Mouse (Mus musculus): ENCODE measurements around the gene Sycp1.

Sycp1 gene

DNA sequence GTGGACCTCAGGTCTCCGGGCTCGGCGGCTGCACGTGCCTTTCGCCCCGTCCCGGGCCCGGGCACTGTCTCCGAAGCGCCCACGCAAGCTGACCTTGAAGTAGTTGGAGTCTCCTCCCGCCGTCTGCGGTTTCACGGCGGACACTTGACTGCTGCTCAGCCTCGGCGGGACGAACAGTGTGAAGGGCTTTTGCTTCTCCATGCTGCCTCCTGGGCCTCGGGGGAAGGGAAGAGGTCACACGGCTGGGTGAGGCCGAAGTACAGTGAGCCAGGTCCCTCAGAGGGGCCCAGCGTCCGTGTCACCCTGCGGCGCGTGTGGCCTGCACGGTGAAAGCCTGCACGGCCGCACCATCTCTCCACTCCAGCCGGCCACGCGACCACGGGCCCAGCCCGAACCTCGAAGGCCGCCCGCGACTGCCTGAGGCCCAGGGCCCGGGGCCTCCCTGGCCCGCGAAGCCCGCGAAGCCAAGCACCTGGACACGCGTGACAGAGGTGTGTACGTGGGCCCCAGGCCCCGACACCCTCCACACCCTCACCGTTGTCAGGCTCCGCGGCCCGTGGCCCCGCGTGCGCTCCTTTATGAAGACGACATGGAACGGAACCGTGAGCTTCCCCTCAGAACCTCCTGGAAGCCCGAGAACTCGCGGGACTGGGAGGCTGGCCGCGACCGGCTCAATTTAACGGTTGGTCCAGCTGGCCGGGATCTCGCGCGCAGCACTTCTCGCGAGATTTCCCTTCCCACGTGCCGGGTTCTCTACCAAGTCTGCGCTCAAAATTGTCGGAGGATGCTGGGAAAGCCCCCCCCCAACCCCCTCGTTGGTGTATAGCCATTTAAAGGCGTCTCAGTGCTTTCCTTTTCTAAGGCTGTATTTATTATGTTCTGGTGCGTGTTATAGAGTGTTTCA, at the start of gene Sycp1:
Gene Sycp1, minus strand, starts transcription at position 650 of the 904 bp plus-strand sequence.
- DNase-seq (ENCODE audit: low read depth, low spot score), result no peak

DNA sequence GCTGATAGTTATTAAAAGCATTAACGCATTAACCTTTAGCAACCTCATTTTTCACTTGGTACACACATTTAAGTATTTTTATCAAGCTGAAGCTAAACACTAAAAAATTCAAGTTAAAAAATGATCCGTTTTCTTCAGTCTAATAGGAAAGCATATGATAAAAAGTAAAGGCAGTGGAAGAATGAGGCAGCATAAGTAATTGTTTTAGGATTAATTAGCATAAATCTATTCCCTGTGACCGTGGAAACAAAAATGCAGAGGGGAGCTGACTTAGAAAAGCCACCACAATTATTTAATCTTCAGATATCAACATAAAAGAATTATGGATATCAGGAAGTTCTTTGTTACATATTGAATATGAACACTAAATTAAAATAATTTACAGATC, 44.4 kb upstream of the Sycp1 start:
- DNase-seq (ENCODE audit: low read depth, low spot score), result no peak

DNA sequence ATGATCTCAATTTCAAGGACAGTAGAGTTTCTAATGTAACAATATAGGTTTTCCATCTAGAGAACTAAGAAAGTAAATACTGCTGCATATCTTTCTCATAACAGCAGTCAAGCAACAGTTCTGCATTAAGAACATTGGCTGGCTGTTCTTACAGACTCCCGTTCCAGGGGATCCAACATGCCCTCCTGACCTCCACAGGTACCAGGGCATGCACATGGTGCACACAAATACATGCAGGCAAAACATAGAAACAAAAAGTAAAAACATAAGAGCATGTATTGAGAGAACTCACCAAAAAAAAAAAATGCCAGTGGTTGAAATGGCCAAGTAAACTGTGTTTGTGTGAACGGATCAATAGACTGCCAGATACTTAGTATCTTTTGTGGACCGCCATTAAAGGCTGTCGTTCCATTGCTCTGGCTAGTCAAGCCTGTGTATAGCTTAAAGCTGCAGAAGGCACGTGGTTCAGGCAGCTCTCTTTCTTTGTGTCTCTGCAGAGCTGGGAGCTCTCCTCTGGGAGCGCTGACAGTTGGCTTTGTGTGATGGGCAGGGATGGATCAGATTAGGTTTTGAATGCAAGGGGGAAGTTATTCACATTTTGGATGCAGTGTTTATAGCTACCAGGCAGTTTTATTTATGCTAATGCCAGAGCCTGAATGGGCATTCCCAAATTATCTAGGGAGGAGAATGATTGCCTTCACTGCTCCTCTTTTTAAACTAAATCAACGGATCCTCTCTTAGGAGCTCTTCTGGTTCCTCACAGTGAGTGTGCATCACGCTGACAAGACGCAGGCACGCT, 43.8 kb upstream of the Sycp1 start:
- DNase-seq (ENCODE audit: low read depth, low spot score), result no peak

- no peak for DNase-seq (ENCODE audit: low read depth, low spot score)
Observed at GRCm38 (mm10) chr3:102976906-102977305, 41.0 kb upstream of the Sycp1 start.

DNA sequence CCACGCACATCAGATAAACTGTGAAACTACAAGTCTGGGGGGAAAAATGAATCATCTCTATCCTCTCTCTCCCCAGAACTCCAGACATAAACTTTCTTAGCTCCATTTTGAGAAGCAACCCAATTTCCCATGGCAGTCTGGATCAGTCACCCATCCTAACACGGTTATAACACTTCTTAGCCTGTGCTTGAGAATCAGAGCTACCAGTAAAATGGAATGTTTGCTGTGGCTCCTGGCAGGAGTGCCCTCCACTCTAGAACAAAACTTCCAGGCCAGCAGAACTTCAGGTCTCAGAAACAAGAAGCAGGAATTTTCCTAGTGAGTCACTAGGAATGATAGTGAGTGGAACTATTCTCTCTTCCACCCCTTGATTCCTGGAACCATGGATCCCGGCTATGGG, 34.6 kb upstream of the Sycp1 start:
- DNase-seq (ENCODE audit: low read depth, low spot score), result no peak

- DNase-seq (ENCODE audit: low read depth, low spot score), result no peak
Observed at GRCm38 (mm10) chr3:102970067-102970466, 34.2 kb upstream of the Sycp1 start.

GRCm38 (mm10) chr3:102964033-102964432, 28.1 kb upstream of the Sycp1 start, which contains the start of gene Nr1h5:
TSS of gene Nr1h5 (minus strand) at chr3:102964133.
- DNase-seq (ENCODE audit: low read depth, low spot score), result no peak

DNA sequence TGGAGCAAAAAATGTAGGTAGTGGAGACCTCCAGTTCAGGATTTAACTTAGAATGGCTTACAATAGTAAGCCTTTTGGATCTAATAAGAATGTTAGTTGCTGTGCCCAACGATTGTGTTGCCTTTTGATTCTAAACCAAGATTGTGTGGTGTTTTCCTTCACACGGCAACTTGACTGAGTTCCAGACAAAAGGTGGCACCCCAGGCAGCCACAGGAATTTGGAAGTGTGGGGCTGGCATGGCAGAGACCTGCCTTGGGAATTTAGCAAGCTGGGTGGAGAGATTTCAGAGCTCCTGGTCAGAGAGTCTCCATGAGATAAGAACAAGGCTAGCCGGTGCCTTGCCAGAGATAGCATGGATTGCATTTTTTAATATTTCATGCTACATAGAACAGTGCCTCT, 19.7 kb upstream of the Sycp1 start:
- no peak for DNase-seq (ENCODE audit: low read depth, low spot score)

DNA sequence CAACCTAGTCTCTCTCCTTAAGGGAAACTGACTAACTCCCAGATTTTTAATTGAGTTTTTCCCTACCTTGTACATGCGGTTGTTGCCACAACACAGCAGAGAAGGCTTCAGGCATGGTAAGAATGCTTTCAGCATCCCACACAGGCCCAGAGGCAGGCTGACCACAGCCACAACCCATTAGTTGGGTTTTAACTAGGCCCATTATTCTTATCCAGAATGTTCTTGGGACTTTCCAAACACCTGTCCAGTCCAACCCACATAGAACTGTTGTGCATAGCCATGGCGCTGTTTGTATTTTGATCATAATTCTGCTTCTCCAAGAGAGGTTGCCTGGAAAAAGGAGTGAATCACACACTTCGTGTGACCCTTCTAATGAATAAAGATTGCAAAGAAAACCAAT, 19.2 kb upstream of the Sycp1 start:
- no peak for DNase-seq (ENCODE audit: low read depth, low spot score)

GRCm38 (mm10) chr3:102954476-102954875, 18.6 kb upstream of the Sycp1 start:
- DNase-seq (ENCODE audit: low read depth, low spot score), result no peak

DNA sequence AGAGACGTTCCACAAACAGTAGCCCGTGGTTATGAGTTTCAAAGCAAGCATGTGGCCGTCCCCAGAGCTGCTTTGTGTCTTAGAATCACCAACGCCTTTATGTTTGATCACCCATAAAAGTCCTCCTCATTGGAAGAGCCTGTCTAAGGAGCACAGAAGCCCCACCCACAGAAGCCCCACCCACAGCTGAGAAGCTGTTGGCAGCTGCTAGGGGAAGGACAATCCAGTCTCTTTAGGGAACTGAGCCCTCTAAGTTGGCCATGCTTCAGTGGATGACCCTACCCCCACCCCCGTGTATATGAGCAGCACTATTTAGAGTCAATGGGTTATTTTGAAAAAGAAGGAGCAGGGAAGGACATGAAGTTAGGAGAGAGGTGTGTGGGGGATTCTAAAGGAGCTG, 11.0 kb upstream of the Sycp1 start:
- no peak for DNase-seq (ENCODE audit: low read depth, low spot score)

DNA sequence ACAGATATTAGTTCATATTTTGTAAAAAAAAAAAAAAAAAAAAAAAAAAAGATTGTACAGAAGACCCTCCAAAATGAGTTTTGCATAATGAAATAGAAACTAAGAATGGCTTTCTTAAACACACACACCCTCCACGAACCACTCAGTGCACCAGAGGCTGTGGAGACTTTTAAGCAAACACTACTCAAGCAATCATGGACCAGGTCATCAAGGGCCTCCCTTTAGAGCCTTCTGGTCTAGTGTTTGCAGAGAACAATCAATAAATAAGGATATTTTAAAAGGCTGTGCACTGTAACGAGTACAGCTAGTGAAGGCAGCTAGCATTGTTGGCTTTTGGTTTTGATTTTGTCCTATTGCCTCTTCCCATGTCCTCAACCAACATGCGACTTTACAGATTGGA, 10.4 kb upstream of the Sycp1 start:
- DNase-seq (ENCODE audit: low read depth, low spot score), result no peak

DNA sequence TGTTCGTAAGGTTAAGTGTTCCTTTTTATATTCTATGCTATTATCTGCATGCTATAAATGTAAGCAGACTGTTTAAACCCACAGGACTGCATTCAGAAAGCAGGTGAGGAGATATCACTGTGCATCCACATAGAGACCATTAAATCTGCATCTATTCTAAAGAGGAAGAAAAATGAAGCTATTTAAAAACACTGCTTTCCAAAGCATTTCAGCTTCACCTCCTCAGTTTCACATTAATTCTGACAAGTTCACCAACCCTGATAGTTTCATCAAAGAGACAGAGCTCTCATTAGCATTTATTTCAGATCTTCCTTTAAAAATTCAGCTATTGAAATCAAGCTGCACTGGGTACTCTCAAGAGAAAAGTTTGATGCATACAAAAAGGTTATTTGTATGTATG, 2.2 kb upstream of the Sycp1 start:
- no peak for DNase-seq (ENCODE audit: low read depth, low spot score)

- DNase-seq (ENCODE audit: low read depth, low spot score), result no peak
Observed at GRCm38 (mm10) chr3:102899136-102899535, 36.8 kb downstream of the Sycp1 start.

GRCm38 (mm10) chr3:102880529-102880928, 55.4 kb downstream of the Sycp1 start:
- no peak for DNase-seq (ENCODE audit: low read depth, low spot score)

GRCm38 (mm10) chr3:102848661-102849060, 87.2 kb downstream of the Sycp1 start:
- DNase-seq (ENCODE audit: low read depth, low spot score), result no peak

DNA sequence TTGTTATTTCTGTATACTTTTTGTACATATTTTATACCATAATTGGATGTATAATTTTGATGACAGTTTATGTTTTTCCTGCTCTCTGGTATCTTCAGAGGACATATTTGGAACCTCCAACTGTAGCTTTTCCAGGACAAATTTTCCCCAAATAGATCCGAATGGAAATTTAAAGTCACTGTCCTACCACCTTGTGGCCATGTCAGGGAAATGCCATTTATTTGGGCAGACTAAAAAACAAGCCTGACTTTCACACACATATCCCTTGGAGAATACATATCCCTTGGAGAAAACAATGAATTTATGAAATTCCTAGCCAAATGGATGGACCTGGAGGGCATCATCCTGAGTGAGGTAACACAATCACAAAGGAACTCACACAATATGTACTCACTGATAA, 93.5 kb downstream of the Sycp1 start:
- no peak for DNase-seq (ENCODE audit: low read depth, low spot score)

DNA sequence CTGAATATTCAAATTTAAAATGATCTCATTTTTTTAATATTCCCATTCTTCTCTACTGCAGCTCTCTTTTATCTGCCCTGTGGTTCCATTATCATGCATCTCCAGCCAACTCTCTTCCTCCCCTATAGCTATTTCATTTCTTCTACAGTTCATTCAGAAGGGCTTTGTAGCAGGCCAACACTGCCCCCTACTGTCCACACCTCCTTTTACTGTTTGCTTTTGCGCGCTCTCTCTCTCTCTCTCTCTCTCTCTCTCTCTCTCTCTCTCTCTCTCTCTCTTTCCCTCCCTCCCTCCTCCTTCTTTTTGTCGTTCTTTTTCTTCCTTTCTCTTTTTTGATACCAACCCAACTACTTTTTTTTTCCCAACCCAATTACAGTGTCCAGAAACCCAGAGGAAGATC, 132.0 kb downstream of the Sycp1 start:
- DNase-seq (ENCODE audit: low read depth, low spot score), result peak; percentile 8

DNA sequence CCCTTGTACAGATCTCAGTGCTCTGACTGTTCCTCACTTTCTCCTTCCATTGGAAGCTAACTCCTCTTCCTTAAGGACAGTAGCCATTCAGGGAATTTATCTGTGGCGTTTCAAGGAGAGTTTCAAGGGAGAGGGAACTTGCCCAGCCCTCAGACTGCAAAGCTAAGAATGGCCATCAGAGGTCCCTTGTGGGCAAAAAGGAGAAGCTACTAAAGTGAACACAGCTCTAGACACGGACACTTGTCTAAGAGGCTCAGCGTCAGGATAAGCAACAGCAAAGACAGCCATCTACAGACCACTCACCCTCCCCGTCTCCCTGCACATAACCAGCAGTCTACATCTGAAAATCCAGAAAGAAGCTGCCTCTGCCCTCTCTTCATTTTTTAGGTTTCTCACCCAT, 148.5 kb downstream of the Sycp1 start:
- no peak for DNase-seq (ENCODE audit: low read depth, low spot score)

- no peak for DNase-seq (ENCODE audit: low read depth, low spot score)
Observed at GRCm38 (mm10) chr3:102782618-102783017, 153.3 kb downstream of the Sycp1 start, which contains the start of gene Tshb. TSS of gene Tshb (minus strand) at chr3:102782718.

DNA sequence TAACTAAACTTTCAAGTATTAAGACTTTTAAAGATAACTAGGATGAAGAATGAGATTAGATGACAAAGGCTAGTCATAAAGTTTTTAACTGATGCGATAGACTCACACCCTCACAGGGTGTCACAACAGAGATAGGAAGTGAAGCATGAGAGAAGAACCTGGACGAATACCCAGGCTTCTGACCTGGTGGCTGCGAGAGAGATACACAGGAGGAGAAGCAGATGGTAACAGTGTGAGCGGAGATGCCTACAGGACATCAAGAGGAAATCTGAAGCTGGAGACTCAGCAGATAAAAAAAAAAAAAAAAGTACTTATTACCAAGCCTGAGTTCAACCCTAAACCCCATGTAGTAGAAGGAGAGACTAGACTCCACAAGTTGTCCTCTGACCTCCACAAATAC, 162.9 kb downstream of the Sycp1 start:
- DNase-seq (ENCODE audit: low read depth, low spot score), result no peak
